Mouse (Mus musculus) ES-E14 (cell line): Measurements from ENCODE around the gene Henmt1. TPM values are rescaled to one million over a fixed set of nuclear protein-coding genes. Genes with fewer than 3 reads are reported as not detected.

Experiments
- DNase-seq: peaks from one replicate; pipeline ENCODE4 v3.0.0-alpha.2; 2013; ENCODE audit warnings: low read depth, low spot score
- H3K27ac ChIP-seq: 2 replicates; pipeline ENCODE4 v1.5.1; 2012; ENCODE audit warnings: low read depth, mild to moderate bottlenecking, low read length, moderate library complexity, mixed read lengths; ENCODE audit not compliant: poor library complexity, insufficient read depth, severe bottlenecking
- H3K36me3 ChIP-seq: 2 replicates; pipeline ENCODE4 v1.6.1; 2012; ENCODE audit warnings: mild to moderate bottlenecking, low read length, moderate library complexity, mixed read lengths; ENCODE audit not compliant: control insufficient read depth, poor library complexity, insufficient read depth, severe bottlenecking
- H3K4me1 ChIP-seq, 2 experiments: fragments of 150-350 bp in 1 of 2; sonication (generic) in 1 of 2; 2 replicates each; pipeline ENCODE4 v1.6.1; 2012; ENCODE audit warnings: low read length in 2 of 2, mild to moderate bottlenecking in 1 of 2, mixed read lengths in 1 of 2; ENCODE audit not compliant: control insufficient read depth in 2 of 2, insufficient read depth in 2 of 2, poor library complexity in 1 of 2
- H3K4me3 ChIP-seq, 2 experiments: fragments of 150-350 bp in 1 of 2; sonication (generic) in 1 of 2; 2 replicates each; pipeline ENCODE4 v1.5.1; 2012; ENCODE audit warnings: low read length in 2 of 2, low read depth in 1 of 2, mild to moderate bottlenecking in 1 of 2, mixed read lengths in 1 of 2; ENCODE audit not compliant: insufficient read depth in 1 of 2, poor library complexity in 1 of 2, severe bottlenecking in 1 of 2
- H3K9ac ChIP-seq: 2 replicates; pipeline ENCODE4 v1.6.1; 2012; ENCODE audit warnings: low read depth, mild to moderate bottlenecking, low read length, mixed read lengths; ENCODE audit not compliant: poor library complexity, insufficient read depth, severe bottlenecking
- H3K9me3 ChIP-seq: fragments of 150-350 bp; sonication (generic); 2 replicates; pipeline ENCODE4 v1.6.1; 2012; ENCODE audit warnings: low read depth, mild to moderate bottlenecking, low read length; ENCODE audit not compliant: control insufficient read depth, insufficient read depth
- CHD2 ChIP-seq: IDR thresholded peaks from 2 replicates; pipeline ENCODE4 v1.6.1; 2014; ENCODE audit warnings: mild to moderate bottlenecking, low read depth, low read length, inconsistent platforms
- HCFC1 ChIP-seq: IDR thresholded peaks from 2 replicates; pipeline ENCODE4 v1.6.1; 2012; ENCODE audit warnings: low read length, inconsistent platforms, borderline replicate concordance; ENCODE audit not compliant: insufficient read depth
- MAFK ChIP-seq: IDR thresholded peaks from 2 replicates; pipeline ENCODE4 v1.6.1; 2014; ENCODE audit warnings: mild to moderate bottlenecking, low read depth, low read length, inconsistent platforms; ENCODE audit not compliant: insufficient read depth
- ZC3H11A ChIP-seq: IDR thresholded peaks from 2 replicates; pipeline ENCODE4 v1.6.1; 2012; ENCODE audit warnings: low read depth, mild to moderate bottlenecking, inconsistent platforms, low read length, borderline replicate concordance
- ZNF384 ChIP-seq: IDR thresholded peaks from 2 replicates; pipeline ENCODE4 v1.6.1; 2012; ENCODE audit warnings: low read depth, low read length, inconsistent platforms
- in situ Hi-C, 2 experiments: fragments of 600-800 bp; cut with MboI; formaldehyde crosslinking; loops; one replicate each; pipeline ENCODE4 v1.15.1; 2025; ENCODE audit warnings: low sequenced_read_pairs in 2 of 2, inconsistent platforms in 1 of 2; ENCODE audit not compliant: unreplicated experiment in 2 of 2
- total RNA-seq: library from RNA; depleted of rRNA; stranded (reverse); fragments of 300-350 nt; gene quantifications from 2 replicates; pipeline ENCODE4 v1.2.3, GENCODE M21; 2012

Henmt1 gene
- total RNA-seq, 1 experiment = 1.7 TPM

- Histone ChIP-seq H3K4me3 (no peak overlapping the region), H3K4me1 (no peaks in the 10 kb centered on the region; a peak in 1 of 4 replicates), H3K27ac (no peak overlapping the region), H3K36me3 (no peaks in the 10 kb centered on the region), H3K9ac (no peak overlapping the region), H3K9me3 (no peaks in the 10 kb centered on the region; the same call in 1 of the 2 replicates)
- in situ Hi-C loops = no loop called here
- TF ChIP-seq HCFC1 (no peak), ZC3H11A (no peak)
- DNase-seq = no peak
These were observed 1.3 kb downstream of the Henmt1 start for GRCm38 (mm10) chr3:108940996-108941395.

GRCm38 (mm10) chr3:108957976-108958375 lies 18.3 kb downstream of the Henmt1 start:
- Histone ChIP-seq H3K4me3 (no peak overlapping the region), H3K4me1 (peaks cover 0 to 3% of the 10 kb centered on the region in 2 experiments; a peak in 1 of 4 replicates), H3K9me3 (no peaks in the 10 kb centered on the region), H3K9ac (no peak overlapping the region), H3K36me3 (no peaks in the 10 kb centered on the region), H3K27ac (no peak overlapping the region)
- DNase-seq = no peak
- in situ Hi-C loops = no loop called here
- TF ChIP-seq CHD2 (no peak), ZNF384 (no peak), HCFC1 (no peak), ZC3H11A (no peak), MAFK (no peak)

- Histone ChIP-seq H3K9me3 (no peaks in the 10 kb centered on the region), H3K9ac (no peak overlapping the region), H3K4me1 (peaks cover 0 to 3% of the 10 kb centered on the region in 2 experiments; a peak in 1 of 4 replicates), H3K36me3 (no peaks in the 10 kb centered on the region), H3K27ac (no peak overlapping the region), H3K4me3 (no peak overlapping the region)
- DNase-seq = no peak
- TF ChIP-seq MAFK (no peak), ZC3H11A (no peak), ZNF384 (no peak), HCFC1 (no peak)
- in situ Hi-C loops = no loop called here
These were observed 20.1 kb downstream of the Henmt1 start for GRCm38 (mm10) chr3:108959680-108960295.

GRCm38 (mm10) chr3:108961226-108961625 lies 21.6 kb downstream of the Henmt1 start:
- no peak for DNase-seq
- H3K9ac ChIP-seq = no peak overlapping the region
- in situ Hi-C loops = no loop called here

GRCm38 (mm10) chr3:108961655-108962054 lies 22.0 kb downstream of the Henmt1 start:
- in situ Hi-C loops = no loop called here
- H3K36me3 ChIP-seq = no peaks in the 10 kb centered on the region
- no peaks in the 10 kb centered on the region for H3K9me3 ChIP-seq
- no peak for DNase-seq
- peaks cover 0 to 3% of the 10 kb centered on the region in 2 experiments; a peak in 1 of 4 replicates for H3K4me1 ChIP-seq
- peak overlapping the region in 1 of 2 experiments; percentile 54; a peak in 2 of 4 replicates for H3K4me3 ChIP-seq
- H3K9ac ChIP-seq = no peak overlapping the region
- no peak overlapping the region for H3K27ac ChIP-seq
- no peak for TF ChIP-seq ZNF384
- TF ChIP-seq ZC3H11A = no peak
- no peak for TF ChIP-seq HCFC1
- no peak for TF ChIP-seq CHD2

More at GRCm38 (mm10) chr3:108961226-108961625, 21.6 kb downstream of the Henmt1 start:
- Histone ChIP-seq H3K36me3 (no peaks in the 10 kb centered on the region), H3K27ac (no peak overlapping the region), H3K4me1 (peaks cover 0 to 3% of the 10 kb centered on the region in 2 experiments; a peak in 1 of 4 replicates), H3K9me3 (no peaks in the 10 kb centered on the region), H3K4me3 (peak overlapping the region in 1 of 2 experiments; percentile 54; a peak in 3 of 4 replicates)
- TF ChIP-seq CHD2 = no peak
- TF ChIP-seq ZC3H11A = no peak
- no peak for TF ChIP-seq MAFK
- TF ChIP-seq HCFC1 = no peak
- TF ChIP-seq ZNF384 = no peak
